Mouse (Mus musculus) spleen, postnatal 10 days (tissue): ENCODE results near the gene Coq3.

ENCODE experiments used
- DNase-seq, 2 experiments: peaks; one replicate each; pipeline ENCODE4 v3.0.0; 2021 to 2022; ENCODE audit warnings: low spot score in 2 of 2

The Coq3 gene

GRCm38 (mm10) chr4:21879565-21880220, at the start of gene Coq3:
Gene Coq3, plus strand, starts transcription at chr4:21879673.
- DNase-seq, result peak; percentile 69 to 80

GRCm38 (mm10) chr4:21832844-21833243, 46.6 kb upstream of the Coq3 start:
- DNase-seq, result no peak

- DNase-seq, result peak; percentile 94 to 96
Observed at GRCm38 (mm10) chr4:21847481-21848286, 31.8 kb upstream of the Coq3 start, which contains the start of gene Pnisr. Gene Pnisr, plus strand, starts transcription at chr4:21847583.

GRCm38 (mm10) chr4:21848287-21848630, 31.2 kb upstream of the Coq3 start:
- DNase-seq, result peak in 1 of 2 experiments; percentile 93

DNA sequence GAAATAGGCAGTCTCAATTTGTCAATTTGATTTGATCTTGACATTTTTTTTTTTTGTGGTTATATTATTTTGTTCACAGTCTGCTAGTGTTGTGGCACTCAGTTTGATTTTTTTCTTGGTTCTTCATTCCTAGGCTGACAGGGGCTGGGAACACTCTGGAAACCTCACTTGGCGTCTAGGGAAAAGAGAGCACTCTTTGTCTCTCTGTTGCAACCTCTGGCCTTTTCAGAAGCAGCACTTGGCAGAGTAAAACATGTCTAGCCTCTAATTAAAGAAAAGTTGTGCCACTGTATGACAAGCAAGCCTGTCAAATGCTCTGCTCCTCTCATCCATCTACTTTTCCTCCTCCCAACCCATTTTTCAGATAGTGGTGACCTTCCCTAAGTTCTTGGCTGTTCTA, 22.0 kb upstream of the Coq3 start:
- DNase-seq, result no peak

DNA sequence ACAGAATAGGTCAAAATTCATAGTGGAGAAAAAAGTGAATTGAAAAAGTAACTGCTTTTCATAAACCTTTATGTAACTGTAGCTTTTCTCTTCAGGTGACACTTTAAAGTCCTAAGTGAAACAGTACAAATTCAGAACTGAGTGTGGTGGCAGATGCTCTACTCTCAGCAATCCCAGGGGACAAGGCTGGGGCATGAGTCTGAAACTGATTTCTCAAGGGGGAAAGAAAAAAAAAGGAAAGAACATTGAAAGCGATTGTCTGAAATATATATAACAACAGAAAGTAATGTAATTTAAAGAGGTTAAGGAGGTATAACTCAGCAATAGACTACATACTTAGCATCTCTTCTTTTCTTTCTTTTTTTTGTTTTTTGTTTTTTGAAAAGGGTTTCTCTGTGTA, 14.2 kb upstream of the Coq3 start:
- DNase-seq, result no peak

- DNase-seq, result no peak
Observed at GRCm38 (mm10) chr4:21878776-21879175, 697 bp upstream of the Coq3 start.

- no peak for DNase-seq
Observed at GRCm38 (mm10) chr4:21882806-21883205, 3.3 kb downstream of the Coq3 start.

DNA sequence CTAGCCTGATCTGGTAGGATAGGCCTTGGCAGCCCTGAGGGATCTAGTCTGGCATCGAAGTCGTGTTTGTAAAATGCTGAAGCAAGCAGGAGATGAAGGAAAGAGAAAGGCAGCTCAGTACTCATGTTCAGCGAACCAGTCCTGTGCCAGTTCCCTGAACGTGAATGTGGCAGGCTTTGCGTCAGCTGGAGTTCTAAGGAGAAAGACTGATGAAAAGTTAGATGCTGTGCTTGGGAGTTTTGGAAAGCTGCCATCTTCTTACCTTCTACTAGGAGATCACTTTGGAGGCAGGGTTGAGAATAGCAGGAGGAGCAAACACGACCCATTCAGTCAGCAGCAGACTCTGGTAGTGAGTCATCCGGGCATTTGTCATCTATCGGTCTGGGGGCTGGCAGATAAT, 6.4 kb downstream of the Coq3 start:
- DNase-seq, result no peak

DNA sequence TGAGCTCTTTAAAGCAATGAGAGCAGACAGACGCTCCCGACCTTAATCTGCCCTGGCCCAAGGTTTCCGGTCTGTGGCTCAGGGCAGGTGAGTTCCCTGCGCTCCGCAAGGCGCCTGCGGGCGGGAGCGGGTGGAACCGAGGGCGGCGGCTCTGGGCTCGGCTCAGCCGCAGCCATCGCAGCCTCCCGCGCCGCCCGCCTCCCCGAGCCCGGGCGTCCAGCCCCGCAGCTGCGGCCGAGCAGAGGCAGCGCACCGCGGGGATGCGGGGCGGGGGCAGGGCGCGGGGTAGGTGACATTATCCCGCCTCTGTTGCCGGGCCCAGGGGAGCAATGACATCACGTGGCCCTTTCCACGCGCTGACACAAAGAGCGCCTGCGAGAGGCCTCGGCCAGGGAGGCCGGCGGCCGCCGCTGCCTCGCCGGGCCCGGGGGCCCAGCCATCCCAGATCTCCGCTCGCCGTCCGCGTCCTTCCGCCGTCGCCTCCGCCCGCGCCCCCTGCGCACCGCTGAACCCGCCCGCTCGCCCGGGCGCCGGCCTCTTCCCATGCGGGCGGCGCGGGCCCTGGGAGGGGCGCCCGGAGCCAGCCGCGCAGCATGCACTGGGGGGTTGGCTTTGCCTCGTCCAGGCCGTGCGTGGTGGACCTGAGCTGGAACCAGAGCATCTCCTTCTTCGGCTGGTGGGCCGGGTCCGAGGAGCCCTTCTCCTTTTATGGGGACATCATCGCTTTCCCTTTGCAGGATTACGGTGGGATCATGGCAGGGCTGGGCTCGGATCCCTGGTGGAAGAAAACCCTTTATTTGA, 51.7 kb downstream of the Coq3 start, which contains the start of gene Faxc:
TSS of gene Faxc (plus strand) at position 359 of the 801 bp plus-strand sequence.
- DNase-seq, result no peak

DNA sequence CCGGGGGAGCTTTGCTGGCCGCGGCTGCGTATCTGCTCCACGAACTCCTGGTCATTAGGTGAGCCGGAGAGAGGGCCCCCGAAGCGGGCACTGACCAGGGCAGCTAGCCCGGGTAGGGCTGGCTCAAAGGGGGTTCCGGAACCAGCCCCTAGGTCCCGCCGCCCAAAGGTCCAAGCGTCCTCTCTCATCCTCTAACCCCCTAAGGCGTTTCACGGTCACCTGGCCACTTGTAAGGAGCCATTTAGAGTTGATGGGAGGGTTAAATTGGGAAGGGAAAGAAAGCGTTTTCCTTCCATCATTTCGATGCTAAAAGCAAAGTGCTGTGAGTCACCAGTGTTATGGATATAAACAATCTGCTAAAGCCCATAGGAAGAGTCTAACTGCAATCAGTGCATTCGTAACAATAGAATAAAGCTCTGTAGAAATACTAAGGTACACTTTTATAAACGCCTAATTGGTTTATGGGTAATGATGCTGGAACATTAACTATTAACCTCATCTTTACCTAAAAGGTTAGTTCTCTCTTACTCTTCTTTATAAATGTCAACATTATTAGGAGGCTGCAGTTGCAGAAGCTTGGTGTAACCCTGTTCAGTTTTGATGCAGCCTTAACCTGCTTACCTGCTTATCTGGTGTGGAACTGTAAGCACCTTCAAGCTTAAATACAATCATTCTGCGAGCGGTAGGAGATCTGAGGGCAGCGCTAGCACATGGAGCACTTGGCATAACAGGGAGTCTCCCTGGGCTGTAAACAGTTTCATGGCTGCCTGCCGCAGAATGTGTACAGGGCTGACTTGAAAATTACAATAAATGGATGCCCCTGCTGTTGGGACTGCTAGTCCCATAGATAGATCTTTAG, 52.5 kb downstream of the Coq3 start:
- no peak for DNase-seq

- DNase-seq, result no peak
Observed at GRCm38 (mm10) chr4:21935378-21935777, 55.9 kb downstream of the Coq3 start.

- DNase-seq, result no peak
Observed at GRCm38 (mm10) chr4:21936424-21936823, 57.0 kb downstream of the Coq3 start.

DNA sequence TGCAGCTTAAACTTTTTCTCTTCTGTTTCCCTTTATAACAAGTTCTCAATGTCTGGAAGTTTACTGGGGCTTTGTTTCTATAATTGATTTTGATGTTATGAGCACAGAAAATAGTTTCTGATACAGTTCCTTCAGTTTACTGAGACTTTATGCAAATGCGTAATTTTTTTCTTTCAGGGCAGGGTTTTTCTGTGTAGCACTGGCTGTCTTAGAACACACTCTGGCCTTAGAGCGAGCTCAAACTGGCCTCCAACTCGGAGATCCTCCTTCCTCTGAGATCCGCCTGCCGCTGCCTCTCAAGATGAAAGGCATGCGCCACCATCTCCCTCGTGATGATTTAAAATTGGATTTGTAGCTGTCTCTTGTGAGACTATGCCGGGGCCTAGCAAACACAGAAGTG, 58.4 kb downstream of the Coq3 start:
- no peak for DNase-seq

DNA sequence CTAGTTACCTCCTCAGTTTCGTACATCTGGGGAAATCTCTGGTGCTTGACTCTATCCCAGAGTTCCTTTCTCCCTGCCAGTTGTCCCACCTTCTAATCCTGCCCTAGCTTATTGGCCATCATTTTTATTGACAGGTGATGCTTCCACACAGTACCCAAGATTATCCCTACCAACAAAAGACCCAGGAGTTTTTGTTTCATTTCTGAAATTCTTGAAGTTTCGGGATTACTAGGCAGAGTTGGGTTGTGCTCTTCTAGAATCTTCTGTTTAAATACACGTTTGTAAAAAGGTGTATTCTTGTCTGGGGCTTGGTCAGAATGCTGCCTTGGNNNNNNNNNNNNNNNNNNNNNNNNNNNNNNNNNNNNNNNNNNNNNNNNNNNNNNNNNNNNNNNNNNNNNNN, 65.2 kb downstream of the Coq3 start:
- no peak for DNase-seq

DNA sequence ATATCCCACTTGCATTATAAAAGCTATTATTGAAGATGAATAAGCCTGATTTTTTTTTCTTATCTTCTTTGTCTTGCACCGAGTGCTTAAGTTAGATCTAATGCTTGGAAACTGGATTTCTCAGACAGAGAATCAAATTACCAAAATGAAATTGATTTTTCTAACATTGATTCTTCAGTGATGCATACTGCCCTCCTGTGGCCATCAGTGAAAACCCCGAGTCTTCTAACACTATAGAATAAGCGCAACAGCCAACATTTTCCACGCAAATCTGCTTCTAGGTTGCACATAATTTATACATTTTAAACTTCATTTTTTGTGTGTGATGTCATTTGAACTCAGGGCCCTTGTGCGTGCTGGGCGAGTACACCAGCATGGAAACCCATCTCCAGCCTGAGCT, 72.0 kb downstream of the Coq3 start:
- DNase-seq, result peak in 1 of 2 experiments; percentile 31

DNA sequence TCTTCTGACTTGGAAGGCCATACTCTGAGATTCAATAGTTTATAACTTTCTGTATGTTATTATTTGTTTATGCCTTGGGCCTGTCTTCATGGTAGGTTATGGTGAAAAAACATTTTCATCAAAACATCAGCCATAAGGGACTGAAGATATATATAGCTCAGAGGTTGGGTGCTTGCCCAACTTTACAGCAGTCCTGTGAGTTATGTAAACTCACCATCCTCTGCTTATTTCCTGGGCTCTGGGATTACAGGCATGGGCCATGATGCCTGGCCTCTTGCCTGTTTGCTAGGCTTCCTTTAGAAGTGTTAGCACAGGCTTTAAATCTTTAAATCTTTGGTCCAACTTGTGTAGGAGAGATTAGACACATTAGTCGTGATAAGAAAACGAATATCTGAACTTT, 72.8 kb downstream of the Coq3 start:
- DNase-seq, result no peak

DNA sequence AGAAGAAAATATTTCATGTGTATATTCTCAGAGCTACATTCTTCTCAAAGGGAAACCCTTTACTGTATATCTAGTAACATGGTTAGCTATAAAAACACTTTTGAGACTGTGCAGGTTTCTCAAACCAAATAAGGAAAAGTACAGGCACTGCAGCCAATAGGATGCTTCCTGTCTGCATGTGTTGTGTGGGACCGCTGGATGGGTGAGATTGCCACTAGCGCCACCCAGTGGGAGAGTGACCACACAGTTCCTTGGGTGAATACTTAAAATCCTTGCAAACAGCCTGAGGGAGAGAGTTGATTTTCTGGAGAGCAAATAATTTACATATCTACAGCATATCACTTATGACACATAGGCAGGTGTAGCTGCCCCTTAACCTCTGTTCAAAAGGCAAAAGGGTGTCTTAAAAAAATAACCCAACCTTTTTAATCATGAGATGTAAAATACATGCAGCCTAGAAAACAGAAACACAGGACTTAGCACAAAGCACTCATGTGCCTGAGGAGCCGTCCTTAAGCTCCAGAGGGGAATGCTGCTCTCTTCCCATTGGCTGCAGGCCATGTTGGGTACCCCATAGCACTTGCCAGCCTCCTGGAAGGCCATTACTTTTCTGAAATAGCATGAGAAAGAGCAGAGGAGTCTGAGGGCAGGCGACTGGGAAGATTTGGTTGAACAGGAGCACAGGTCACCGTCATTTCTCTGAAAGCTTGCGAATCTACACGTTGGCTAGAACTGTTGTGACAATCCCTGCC, 78.3 kb downstream of the Coq3 start:
- DNase-seq, result peak; percentile 6 to 63
